Mouse (Mus musculus) forelimb bud, embryonic 11.5 days (tissue): ENCODE measurements at regions not wholly inside any gene's neighbourhood (a gene's known extent, or its start where the extent isn't known, plus 50 kb on each side); places are given as distances from the start of the nearest gene placed in this dataset.
A peak's percentile ranks its signal among the peaks of the same experiment; 100 is the strongest.

ENCODE experiments used
- DNase-seq: peaks from one replicate; pipeline ENCODE4 v3.0.0-alpha.2; 2012; ENCODE audit warnings: low read depth, low spot score

- no peak for DNase-seq
Observed at GRCm38 (mm10) chr16:7647275-7647926, 777.5 kb downstream of the Tmem114 start.

DNA sequence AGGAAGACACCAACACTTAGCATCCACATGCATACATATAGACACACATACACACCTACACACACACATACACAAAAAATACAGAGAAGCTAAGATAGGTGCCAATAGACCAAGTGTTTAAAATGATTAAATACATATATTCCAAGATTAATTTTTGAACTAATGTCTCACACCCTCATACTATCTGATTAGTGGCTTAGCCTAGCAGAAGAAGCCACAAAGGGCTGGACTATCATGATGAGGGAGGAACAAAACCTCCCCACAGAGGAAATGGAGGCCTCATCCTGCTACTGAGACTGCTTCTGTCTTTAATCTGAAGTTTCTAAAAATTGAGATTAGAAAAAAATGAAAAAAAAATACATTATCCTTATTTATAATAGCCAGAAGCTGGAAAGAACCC, 780.6 kb downstream of the Tmem114 start:
- DNase-seq = no peak

DNA sequence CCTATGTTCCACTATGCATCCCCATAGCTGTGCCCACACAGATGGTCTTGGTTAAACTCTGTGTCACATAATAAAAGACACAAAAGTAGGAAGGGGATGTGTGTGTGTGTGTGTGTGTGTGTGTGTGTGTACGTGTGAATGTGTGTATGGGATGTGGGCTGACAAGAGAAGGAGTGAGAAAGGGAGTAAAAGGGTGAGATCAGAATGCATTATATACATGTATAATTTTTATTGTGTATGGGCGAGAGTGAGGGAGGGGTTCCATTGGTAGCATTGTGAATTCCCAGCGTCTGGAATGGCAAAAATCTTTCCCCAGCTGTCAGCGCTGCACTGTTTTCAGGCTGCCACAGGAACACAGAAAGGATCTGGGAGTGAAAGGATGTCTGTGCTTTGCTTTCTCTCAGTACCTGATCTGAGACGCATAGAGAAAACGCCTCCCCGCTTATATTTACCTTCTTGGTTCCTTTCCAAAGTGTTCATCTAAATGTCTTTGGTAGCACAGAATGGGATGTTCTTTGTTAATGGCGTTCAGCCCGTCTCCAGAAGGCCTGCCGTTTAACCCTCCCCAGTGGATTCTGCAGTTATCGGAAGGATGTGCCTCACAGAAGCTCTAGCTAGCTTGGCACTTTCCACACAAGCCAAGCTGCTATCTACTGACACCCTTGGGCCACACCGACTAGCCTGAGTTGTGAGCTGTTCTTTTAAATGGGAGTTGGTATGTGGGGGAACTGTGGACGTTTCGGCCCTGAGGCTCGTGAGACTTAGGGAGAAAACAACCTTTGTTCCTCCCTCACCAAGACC, 785.8 kb downstream of the Tmem114 start:
- DNase-seq = peak; percentile 20

DNA sequence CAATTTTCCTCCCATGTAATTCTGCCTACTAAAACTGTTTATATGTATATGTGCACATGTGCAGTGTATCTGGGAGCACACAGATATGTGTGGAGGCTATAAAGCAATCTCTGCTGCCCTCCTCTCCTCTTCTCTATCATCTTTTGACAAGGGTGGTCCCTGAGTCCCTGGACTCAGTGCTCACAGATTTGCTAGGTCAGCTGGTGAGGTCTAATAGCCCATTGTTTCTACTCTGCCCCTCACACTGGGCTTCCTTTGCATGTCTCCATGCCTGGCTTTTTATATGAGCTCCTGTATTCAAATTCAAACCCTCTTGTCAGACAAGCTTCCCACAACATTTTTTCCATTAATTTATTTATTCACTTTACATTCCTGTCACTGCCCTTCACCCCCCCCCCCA, 786.9 kb downstream of the Tmem114 start:
- no peak for DNase-seq

GRCm38 (mm10) chr16:7637121-7637700, 787.7 kb downstream of the Tmem114 start:
- no peak for DNase-seq

GRCm38 (mm10) chr16:7636326-7636725, 788.6 kb downstream of the Tmem114 start:
- DNase-seq = no peak

GRCm38 (mm10) chr16:7632474-7632873, 792.5 kb downstream of the Tmem114 start:
- no peak for DNase-seq

- DNase-seq = no peak
Observed at GRCm38 (mm10) chr16:7628351-7628750, 796.6 kb downstream of the Tmem114 start.

- DNase-seq = no peak
Observed at GRCm38 (mm10) chr16:7606602-7607001, 818.3 kb downstream of the Tmem114 start.

DNA sequence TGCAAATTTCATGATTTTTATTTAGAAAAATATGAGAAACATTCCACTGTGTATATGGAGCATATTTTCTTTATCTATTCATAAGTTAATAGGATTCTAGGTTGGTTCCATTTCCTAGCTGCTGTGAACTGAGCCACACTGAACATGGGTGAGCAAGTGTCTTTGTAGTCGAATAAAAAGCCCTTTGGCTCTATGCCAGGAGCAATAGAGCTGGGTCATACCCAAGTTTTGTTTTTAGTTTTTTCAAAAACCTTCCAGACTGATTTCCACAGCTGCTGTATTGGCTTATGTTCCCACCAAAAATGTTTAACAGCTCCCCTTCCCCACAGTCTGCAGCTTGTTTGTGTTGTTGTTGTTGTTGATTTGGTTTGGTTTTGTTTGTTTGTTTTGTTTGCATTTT, 822.5 kb downstream of the Tmem114 start:
- no peak for DNase-seq

DNA sequence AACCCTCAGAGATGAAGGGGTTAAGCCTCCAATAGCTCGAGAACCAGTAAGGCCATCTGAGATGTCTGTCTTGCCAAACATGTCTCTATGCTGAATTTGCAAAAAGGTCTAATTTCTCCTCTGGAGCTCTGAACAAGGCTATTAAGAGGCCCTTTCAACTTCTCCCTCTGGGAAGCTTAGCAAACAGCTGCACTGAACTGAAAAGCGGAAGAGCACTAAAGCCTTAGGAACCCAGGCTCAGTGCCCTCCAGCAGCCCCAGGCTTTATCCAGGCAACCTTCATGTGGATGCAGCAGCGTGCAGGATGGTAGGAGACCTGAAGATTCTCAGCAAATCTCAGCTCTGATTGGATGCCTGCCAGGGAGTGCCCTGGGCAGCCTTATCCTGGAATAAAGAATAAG, 850.1 kb downstream of the Tmem114 start:
- DNase-seq = no peak

- DNase-seq = no peak
Observed at GRCm38 (mm10) chr16:7560841-7561240, 864.1 kb downstream of the Tmem114 start.

GRCm38 (mm10) chr16:7559177-7559576, 865.8 kb downstream of the Tmem114 start:
- DNase-seq = no peak

DNA sequence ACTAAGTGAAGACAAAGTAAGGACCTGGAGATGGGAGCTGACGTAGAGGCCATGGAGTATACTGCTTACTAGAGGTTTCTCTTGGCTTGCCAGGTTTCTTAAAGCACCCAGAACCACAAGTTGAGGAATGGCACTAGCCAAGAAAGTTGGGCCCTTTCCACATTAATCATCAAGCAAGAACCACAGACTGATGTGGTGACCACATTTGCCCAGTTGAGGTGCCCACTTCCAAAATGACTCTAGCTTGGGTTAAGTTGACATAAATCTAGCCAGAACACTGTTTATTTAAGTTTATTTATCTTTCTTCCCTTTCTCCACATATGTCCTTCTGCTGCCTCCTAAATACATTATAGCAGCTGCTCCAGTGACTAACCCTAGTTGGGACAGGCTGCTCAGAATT, 866.3 kb downstream of the Tmem114 start:
- DNase-seq = no peak

DNA sequence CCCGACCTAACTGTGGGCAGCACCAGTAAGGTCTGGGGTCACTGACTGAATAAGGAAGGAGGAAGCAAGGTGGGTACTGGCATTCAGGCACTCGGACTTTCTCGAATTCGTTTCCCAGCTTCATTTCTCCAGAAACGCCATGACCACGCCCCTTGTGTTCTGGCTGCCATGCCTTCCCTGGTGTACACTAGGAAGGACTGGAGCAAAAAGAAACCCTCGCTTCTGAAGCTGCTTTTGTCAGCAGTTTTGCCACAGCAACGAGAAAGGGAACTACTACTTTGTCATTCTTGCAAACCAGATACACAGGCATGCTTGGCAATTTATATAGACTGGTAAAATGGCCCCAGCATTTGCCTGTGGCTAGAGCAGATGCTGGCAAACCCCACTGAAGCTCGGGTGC, 869.0 kb downstream of the Tmem114 start:
- DNase-seq = no peak

DNA sequence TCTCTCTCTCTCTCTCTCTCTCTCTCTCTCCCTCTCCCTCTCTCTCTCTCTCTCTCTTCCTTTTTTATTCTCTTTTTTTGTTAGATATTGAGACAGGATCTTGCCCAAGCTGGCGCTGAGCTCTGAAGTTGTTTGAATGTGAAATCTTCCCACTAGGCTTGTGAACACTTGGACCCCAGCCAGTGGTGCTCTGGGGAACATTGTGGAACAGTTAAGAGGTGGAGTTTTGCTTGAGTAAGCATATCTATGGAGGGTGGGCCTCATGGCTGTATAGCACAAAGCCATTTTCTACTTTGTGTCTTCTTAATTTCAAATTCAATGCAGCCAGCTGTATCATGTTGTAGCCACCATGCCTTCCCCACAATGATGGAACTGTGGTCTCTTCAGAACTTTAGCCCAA, 875.4 kb downstream of the Tmem114 start:
- DNase-seq = no peak

DNA sequence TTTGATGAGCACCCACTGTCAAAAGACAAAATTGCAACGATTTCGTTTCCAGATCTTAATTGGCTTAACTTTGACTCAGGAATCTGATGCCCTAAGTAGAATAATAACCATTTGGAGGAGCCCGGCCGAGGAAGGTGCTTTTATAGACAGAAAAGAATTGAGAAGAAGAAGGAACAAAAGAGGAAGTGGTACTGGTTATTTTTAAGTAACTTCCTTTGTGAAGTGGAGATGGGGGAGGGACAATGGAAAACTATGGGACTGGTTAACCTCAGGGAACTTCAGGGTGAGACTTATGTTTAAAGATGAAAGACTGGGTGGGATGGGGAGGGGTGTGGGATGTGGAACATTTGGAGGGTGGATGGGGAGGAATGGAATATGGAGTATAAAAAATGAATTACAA, 880.9 kb downstream of the Tmem114 start:
- DNase-seq = no peak

GRCm38 (mm10) chr16:7529811-7530210, 895.1 kb downstream of the Tmem114 start:
- DNase-seq = no peak

GRCm38 (mm10) chr16:7528963-7529362, 896.0 kb downstream of the Tmem114 start:
- DNase-seq = no peak

- DNase-seq = no peak
Observed at GRCm38 (mm10) chr16:7527923-7528776, 896.8 kb downstream of the Tmem114 start.

DNA sequence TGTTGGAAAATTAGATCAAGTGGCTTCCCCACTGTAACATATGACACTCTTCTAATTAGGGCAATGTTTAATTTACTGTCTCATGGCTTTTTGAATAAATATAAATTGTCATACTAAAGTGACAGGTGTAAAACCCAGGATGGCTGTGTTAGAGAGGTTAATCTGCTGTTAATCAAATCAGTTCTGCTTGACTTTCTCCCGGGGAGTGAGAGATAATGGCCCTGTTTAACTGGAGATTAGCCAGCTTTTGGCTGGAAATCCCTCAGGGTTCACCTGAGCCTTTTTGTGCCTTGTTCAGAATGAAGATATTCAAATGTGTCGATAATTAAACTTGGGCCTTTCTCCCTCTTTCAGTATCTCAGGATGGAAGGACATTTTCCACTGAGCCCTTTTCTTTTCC, 906.2 kb downstream of the Tmem114 start:
- DNase-seq = no peak
